Mouse (Mus musculus) stomach, embryonic 14.5 days (tissue): ENCODE measurements around the gene Dus2. TPM values are rescaled to one million over a fixed set of nuclear protein-coding genes. Genes with fewer than 3 reads are reported as not detected.
"Not testable (repeated sequence)": the region's sequence is repeated elsewhere in the genome, so short reads cannot be mapped to it uniquely, and the experiment has no call there.

Experiments used
- ATAC-seq: fragments of 200-750 bp; cut with Nextera tagmentation; 2 replicates; pipeline ENCODE4 v1.8.0; 2017; ENCODE audit warnings: low read depth, moderate TSS enrichment; ENCODE audit not compliant: insufficient number of reproducible peaks, insufficient read depth, low FRiP score
- H3K27ac ChIP-seq: fragments of 300-500 bp; sonication (generic); 2 replicates; pipeline ENCODE4 v1.5.1; 2014; ENCODE audit warnings: mild to moderate bottlenecking, low read length, moderate library complexity, mixed read lengths
- H3K27me3 ChIP-seq: fragments of 300-500 bp; sonication (generic); 2 replicates; pipeline ENCODE4 v1.6.1; 2014; ENCODE audit warnings: low read length, control low read depth, mixed read lengths; ENCODE audit not compliant: control insufficient read depth, insufficient read depth
- H3K36me3 ChIP-seq: fragments of 300-500 bp; sonication (generic); 2 replicates; pipeline ENCODE4 v1.6.1; 2014; ENCODE audit warnings: mild to moderate bottlenecking, control low read depth, low read length, moderate library complexity, mixed read lengths; ENCODE audit not compliant: control insufficient read depth, insufficient read depth
- H3K4me1 ChIP-seq: fragments of 300-500 bp; sonication (generic); 2 replicates; pipeline ENCODE4 v1.6.1; 2014; ENCODE audit warnings: low read length, control low read depth, mixed read lengths; ENCODE audit not compliant: control insufficient read depth, insufficient read depth
- H3K4me2 ChIP-seq: fragments of 300-500 bp; sonication (generic); replicated peaks from 2 replicates; pipeline ENCODE4 v1.6.1; 2014; ENCODE audit warnings: low read depth, low read length, control low read depth
- H3K4me3 ChIP-seq: fragments of 300-500 bp; sonication (generic); 2 replicates; pipeline ENCODE4 v1.5.1; 2014; ENCODE audit warnings: low read depth, low read length, control low read depth
- H3K9ac ChIP-seq: fragments of 300-500 bp; sonication (generic); replicated peaks from 2 replicates; pipeline ENCODE4 v1.6.1; 2014; ENCODE audit warnings: low read depth, mild to moderate bottlenecking, control low read depth, low read length, moderate library complexity, mixed read lengths
- H3K9me3 ChIP-seq: fragments of 300-500 bp; sonication (generic); 2 replicates; pipeline ENCODE4 v1.6.1; 2016; ENCODE audit warnings: low read depth, low read length, control low read depth; ENCODE audit not compliant: control insufficient read depth
- WGBS: fragments of 180-500 bp; shearing (Covaris S2); extraction: QIAGEN DNeasy Blood & Tissue Kit; methylation state at CpG from one replicate; pipeline ENCODE4 v1.1.7; 2014; 5-methylcytosine and 5-hydroxymethylcytosine counted together
- polyA plus RNA-seq: library from polyadenylated mRNA; unstranded; fragments of >200 nt; fragmentation: Nextera tagmentation; extraction: Ambion mirVana; gene quantifications from 2 replicates; pipeline ENCODE4 v1.2.1, GENCODE M21; 2014

Gene Dus2
- polyA plus RNA-seq, 1 experiment from 2014 or later: 22.8 TPM

DNA sequence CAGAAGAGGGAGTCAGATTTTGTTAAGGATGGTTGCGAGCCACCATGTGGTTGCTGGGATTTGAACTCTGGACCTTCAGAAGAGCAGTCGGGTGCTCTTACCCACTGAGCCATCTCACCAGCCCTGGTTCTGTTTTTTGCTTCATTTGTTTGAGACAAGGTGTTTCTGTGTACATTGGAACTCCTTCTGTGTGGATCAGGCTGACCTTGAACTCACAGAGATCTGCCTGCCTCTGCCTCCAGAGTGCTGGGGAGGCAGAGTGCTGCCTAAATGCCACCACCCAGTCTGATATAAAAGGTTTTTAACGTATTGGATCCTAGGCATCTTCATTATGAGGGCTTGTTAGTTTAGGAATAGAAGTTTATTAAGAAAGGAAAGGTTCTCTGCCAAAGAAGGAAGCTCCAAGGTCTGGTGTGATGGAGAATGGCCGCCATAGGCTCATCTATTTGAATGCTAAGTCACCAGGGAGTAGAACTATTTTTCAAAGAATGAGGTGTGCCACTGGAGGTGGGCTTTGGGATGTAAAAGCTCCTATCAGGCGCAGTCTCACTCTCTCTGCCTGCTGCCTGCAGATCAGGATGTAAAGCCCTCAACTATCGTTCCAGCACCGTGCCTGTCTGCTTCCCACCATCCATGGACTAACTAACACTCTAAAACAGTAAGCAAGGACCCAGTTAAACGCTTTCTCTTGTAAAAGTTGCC, 20.0 kb upstream of the Dus2 start:
- ATAC-seq: no peak
- WGBS: 74% methylated on average over 8 of the region's 8 CpGs
- Histone ChIP-seq H3K4me3 (no peak overlapping the region), H3K27me3 (no peaks in the 10 kb centered on the region), H3K9ac (no peak overlapping the region), H3K4me2 (no peak overlapping the region), H3K9me3 (no peaks in the 10 kb centered on the region), H3K27ac (no peak overlapping the region), H3K36me3 (no peaks in the 10 kb centered on the region), H3K4me1 (peaks cover 4% of the 10 kb centered on the region; the same call in 1 of the 2 replicates)

DNA sequence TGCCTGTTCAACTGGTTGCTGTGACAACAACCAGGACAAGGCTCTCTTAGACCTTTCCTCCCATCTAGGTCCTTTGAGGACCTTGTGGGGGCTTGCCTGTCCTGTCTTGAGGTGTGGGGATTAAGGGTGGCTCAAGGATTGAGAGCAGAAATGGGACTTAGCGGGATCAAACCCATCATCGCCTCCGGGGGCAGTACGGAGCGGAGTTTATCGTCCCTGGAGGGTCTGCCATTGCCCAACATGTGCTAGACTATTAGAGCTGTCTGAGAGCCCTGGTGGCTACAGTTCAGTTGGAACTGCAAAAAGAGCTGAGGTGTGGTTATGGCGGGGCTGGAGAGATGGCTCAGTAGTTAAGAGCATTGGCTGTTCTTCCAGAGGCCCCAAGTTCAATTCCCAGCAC, 15.8 kb upstream of the Dus2 start:
- Histone ChIP-seq H3K4me3 (no peak overlapping the region), H3K36me3 (no peaks in the 10 kb centered on the region), H3K27me3 (no peaks in the 10 kb centered on the region), H3K9ac (no peak overlapping the region), H3K27ac (no peak overlapping the region), H3K4me1 (no peaks in the 10 kb centered on the region), H3K4me2 (no peak overlapping the region), H3K9me3 (no peaks in the 10 kb centered on the region)
- WGBS: 75% methylated on average over 7 of the region's 7 CpGs
- no peak for ATAC-seq

DNA sequence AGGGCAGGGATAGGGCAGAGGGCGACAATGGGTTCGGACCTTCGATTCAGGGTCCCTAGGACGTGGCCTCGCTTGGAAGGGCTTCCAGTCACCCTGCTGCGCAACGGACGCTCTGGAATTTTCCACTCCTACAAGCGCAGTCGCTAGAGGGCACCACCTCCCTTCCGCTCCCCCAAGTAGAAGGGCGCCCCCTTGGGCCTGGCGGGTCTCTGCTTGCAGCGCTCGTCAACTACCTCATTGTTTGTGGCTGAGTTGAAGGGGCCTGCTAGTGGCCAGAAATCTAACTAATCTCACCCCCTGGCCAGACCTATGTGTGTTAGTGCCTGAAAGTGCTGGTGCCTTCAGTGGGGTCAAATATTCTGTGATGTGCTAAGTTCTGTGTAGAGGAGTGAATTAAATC, 11.8 kb upstream of the Dus2 start, which contains the start of gene Dpep3:
Dpep3 (minus strand) TSS at position 105 of the 400 bp plus-strand sequence.
- WGBS: 91% methylated on average over 15 of the region's 15 CpGs
- Histone ChIP-seq H3K4me3 (no peak within 1 kb of the TSS), H3K27me3 (no peaks in the 10 kb centered on the region), H3K27ac (no peak within 1 kb of the TSS), H3K9me3 (no peaks in the 10 kb centered on the region), H3K9ac (no peak within 1 kb of the TSS), H3K4me2 (no peak within 1 kb of the TSS), H3K36me3 (no peaks in the 10 kb centered on the region), H3K4me1 (no peaks in the 10 kb centered on the region)
- no peak for ATAC-seq

DNA sequence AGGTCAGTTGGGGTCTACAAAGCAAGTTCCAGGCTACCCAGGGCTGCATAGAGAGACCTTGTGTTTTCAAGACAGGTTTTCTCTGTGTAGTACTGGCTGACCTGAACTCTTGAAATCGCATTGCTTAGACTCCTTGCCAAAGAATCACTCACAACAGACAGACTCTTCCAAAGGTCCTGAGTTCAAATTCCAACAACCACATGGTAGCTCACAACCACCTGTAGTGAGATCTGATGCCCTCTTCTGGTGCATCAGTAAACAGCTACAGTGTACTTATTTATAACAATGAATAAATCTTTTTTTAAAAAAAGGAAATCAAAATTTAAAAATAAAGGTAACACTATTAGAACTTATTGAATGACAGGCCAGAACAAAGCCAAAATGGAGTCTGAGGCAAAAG, 10.0 kb upstream of the Dus2 start:
- H3K36me3 ChIP-seq: no peaks in the 10 kb centered on the region
- 95% methylated on average over 1 of the region's 1 CpGs for WGBS

DNA sequence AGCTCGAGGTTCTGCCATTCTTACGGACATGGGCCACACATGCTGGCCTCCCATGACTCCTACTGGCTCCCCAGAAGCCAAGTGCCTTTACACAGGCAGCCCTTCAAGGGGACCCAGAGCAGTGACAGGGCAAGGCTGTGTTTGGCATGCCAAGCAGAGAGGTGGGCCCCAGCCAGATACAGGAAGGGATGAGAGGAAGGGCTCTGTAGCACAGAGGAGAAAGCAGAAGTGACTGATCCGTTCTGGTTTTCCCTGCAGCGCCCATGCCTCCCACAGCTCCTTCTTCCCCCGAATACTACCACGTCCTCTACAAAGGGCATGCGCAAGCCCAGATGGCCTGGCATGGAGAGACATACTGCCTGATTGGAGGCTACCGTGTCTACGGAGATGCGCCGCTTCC, 7.7 kb upstream of the Dus2 start:
- H3K9ac ChIP-seq, H3K27ac ChIP-seq, ATAC-seq, H3K4me3 ChIP-seq, H3K27me3 ChIP-seq, H3K9me3 ChIP-seq, H3K36me3 ChIP-seq, H3K4me2 ChIP-seq, H3K4me1 ChIP-seq: not testable (repeated sequence)
- WGBS: 76% methylated on average over 11 of the region's 11 CpGs

More for the DNA sequence above, 10.0 kb upstream of the Dus2 start:
- ATAC-seq: no peak
- Histone ChIP-seq H3K9me3 (no peaks in the 10 kb centered on the region), H3K4me3 (no peak overlapping the region), H3K4me2 (no peak overlapping the region), H3K27ac (no peak overlapping the region), H3K4me1 (no peaks in the 10 kb centered on the region), H3K27me3 (no peaks in the 10 kb centered on the region), H3K9ac (no peak overlapping the region)

DNA sequence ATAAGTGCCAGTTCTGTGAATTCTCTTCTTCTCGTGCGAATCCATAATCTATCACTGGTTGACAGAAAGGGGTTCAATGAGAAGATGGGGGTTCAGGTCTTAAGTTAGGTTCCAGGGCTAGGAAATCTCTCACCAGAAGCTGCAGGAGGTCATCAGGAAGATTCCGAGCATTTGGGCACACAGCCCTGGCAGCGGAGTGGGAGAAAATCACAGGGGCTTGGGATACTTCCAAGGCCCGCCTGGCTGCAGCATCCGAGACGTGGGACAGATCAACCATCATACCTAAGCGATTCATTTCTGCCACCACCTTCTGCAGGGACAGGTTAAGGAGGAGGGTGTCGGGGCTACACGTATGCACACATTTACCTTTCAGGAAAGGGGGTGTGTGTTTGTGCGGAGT, 2.6 kb upstream of the Dus2 start:
- H3K27ac ChIP-seq: no peak overlapping the region
- no peak overlapping the region for H3K4me3 ChIP-seq
- H3K9ac ChIP-seq: no peak overlapping the region
- H3K27me3 ChIP-seq: no peaks in the 10 kb centered on the region
- no peaks in the 10 kb centered on the region for H3K36me3 ChIP-seq
- no peak overlapping the region for H3K4me2 ChIP-seq
- H3K4me1 ChIP-seq: 0 out of 2 replicates have a peak, but pooled peaks cover 5% of the 10 kb centered on the region
- ATAC-seq: no peak
- 86% methylated on average over 11 of the region's 11 CpGs for WGBS
- no peaks in the 10 kb centered on the region for H3K9me3 ChIP-seq

DNA sequence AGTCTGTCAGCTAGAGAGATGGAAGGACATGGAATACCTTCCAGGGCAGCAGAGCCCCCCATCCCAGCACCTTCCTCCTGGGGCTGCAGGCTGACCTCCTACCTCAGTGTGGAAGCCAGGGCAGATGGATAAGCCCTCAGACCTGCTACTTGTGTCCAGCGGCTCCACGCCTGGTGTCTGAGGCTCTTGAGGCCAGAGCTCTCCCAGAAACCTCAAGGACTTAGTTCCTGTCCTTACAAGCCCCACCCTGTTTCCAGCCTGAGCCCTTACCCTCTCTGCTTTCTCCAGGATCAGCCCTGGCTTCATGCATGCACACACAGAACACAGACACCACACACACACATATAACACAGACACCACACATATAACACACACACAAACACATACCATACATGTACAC, 409 bp downstream of the Dus2 start:
- ATAC-seq: no peak
- 0 out of 2 replicates have a peak, but pooled peaks cover 5% of the 10 kb centered on the region for H3K4me1 ChIP-seq
- H3K27me3 ChIP-seq: no peaks in the 10 kb centered on the region
- no peak overlapping the region for H3K4me2 ChIP-seq
- no peak overlapping the region for H3K4me3 ChIP-seq
- WGBS: 95% methylated on average over 2 of the region's 2 CpGs
- H3K36me3 ChIP-seq: no peaks in the 10 kb centered on the region
- no peak overlapping the region for H3K27ac ChIP-seq
- H3K9ac ChIP-seq: no peak overlapping the region
- no peaks in the 10 kb centered on the region for H3K9me3 ChIP-seq

DNA sequence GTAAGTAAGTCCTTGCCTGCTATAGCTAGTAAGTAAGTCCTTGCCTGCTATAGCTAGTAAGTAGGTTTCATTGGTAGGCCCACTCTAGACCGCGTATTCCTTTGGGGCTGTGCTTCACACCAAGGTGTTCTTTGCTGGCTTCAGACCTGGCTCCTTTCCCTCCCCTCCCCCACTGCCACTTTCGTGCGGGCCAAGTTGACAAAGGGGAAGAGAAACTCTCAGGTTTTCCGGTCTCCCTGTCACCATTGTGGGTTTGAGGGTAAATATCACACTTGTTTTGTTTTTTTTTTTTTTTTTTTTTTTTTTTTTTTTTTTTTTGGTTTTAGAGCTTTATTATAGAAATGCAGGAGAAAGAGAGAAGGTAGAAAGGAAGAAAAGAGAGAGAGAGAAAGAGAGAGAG, 1.4 kb downstream of the Dus2 start:
- no peak overlapping the region for H3K4me2 ChIP-seq
- no peak for ATAC-seq
- H3K4me3 ChIP-seq: no peak overlapping the region
- no peak overlapping the region for H3K27ac ChIP-seq
- H3K9me3 ChIP-seq: no peaks in the 10 kb centered on the region
- H3K9ac ChIP-seq: no peak overlapping the region
- no peaks in the 10 kb centered on the region for H3K27me3 ChIP-seq
- no peaks in the 10 kb centered on the region for H3K36me3 ChIP-seq
- 0 out of 2 replicates have a peak, but pooled peaks cover 5% of the 10 kb centered on the region for H3K4me1 ChIP-seq
- WGBS: 44% methylated on average over 5 of the region's 5 CpGs

DNA sequence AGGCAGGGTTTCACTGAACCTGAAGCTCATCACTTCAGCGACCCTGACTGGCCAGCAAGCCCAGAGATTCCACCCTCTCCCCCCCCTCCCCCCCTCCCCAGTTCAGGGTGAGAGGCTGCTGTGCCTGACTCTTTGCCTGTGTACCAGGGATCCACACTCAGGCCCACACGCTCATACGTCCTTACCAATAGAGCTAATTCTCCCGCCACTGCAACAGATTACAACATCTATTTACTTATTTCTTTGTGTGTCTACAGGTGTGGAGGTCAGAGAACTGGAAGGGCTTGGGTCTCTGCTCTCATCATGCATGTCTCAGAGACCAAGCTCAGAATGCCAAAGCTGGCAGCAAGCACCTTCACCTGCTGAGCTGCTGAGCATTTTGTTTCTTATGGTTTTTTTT, 2.1 kb downstream of the Dus2 start:
- Histone ChIP-seq H3K27ac (no peak overlapping the region), H3K4me3 (no peak overlapping the region), H3K27me3 (no peaks in the 10 kb centered on the region), H3K4me1 (0 out of 2 replicates have a peak, but pooled peaks cover 5% of the 10 kb centered on the region), H3K4me2 (no peak overlapping the region), H3K9ac (no peak overlapping the region), H3K9me3 (no peaks in the 10 kb centered on the region), H3K36me3 (no peaks in the 10 kb centered on the region)
- ATAC-seq: no peak
- WGBS: 50% methylated on average over 4 of the region's 4 CpGs
